Mouse (Mus musculus) left cerebral cortex, adult 6 months (tissue): ENCODE data around the gene Fem1a. TPM values are rescaled to one million over a fixed set of nuclear protein-coding genes. Genes with fewer than 3 reads are reported as not detected.

Experiments
- long read RNA-seq, 2 experiments: library from polyadenylated mRNA; unstranded; transcript quantifications; one replicate each; pipeline ENCODE4 v2.0.0; 2019 to 2020
- polyA plus RNA-seq: library from polyadenylated mRNA; unstranded; fragments of <200 nt; fragmentation: Nextera tagmentation; gene quantifications from 2 replicates; pipeline ENCODE4 v1.2.3, GENCODE M21; 2021

The Fem1a gene
- polyA plus RNA-seq, result 8.6 and 8.9 TPM in 2 replicates
- long read RNA-seq, experiment 1, full-length matches to known transcripts, result 170 of 171 reads
- long read RNA-seq, experiment 1, partial matches to known transcripts, result 0 of 171 reads
- long read RNA-seq, experiment 1, other reads (novel, unspliced or antisense), result 1 of 171 reads
- long read RNA-seq, experiment 2, full-length matches to known transcripts, result 34 of 34 reads
- long read RNA-seq, experiment 2, partial matches to known transcripts, result 0 of 34 reads
- long read RNA-seq, experiment 2, other reads (novel, unspliced or antisense), result 0 of 34 reads

DNA sequence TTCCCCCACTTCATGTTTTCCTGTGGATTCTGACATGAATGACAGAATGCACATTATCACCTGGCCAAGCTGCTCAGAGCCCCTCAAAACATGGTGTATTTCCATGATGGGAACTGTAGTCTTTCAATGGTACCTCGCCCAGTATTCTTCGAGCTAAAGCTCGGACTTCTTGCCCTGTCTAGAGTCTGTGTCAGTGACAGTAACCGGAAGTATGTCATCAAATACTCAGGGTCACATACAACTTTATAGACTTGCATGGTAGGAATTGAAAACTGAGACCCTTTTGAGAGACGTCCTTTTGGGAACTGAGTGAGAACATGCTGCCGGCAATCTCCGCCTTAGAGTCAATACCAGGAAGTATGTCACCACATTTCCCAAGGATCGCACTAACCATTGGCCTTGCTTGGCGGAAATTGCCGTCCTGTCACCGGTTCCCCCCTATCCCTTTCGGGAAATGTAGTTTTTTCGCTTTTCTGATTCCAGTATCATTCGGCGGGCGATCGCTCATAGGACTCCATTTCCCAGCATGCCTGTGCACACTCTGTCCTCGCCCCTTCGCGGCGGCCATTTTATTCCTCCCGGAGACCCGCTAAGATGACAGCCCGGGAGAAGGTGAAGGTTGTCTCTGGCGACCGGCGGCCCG, at the start of gene Fem1a:
Fem1a (plus strand) TSS at position 572 of the 643 bp plus-strand sequence.

DNA sequence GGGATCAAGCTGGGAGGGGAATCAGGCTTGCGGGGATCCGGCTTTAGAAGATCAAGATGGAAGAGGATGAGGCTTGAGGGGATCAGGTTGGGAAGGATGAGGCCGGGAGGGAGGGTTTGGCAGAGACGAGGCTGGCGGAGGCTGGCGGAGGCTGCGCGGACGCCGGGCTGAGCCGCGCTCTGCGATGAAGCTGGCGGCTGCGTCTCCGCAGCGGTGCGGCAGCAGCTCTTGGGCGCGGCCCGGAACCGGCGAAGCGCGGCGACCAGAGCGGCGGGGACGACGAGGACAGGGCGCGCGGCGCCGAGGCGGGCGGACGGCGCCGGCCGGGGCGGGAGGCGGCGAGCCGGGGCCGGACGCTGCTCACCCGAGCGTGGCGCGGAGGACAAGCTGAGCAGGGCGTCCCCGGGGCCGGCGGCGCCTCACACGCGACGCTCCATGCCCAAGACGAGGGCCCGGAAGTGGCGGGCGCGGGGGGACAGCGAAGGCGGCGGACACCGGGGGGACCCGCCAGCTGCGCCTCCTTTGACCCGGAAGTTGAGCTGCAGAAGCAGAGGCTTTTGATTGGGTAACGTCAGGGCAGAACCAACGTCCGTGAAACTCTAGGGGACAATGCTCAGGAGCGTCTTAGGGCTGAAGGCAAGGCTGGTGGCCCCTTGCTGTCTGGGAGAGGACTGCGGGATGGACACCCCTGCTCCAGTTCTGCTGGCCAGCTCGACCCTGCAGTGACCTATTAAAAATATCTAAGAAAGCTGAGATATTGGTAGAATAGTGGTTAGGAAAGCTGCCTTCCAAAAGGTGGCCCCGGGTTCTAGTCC, 38.0 kb upstream of the Fem1a start, which contains the start of gene Dpp9:
Dpp9 (minus strand) TSS at position 529 of the 815 bp plus-strand sequence.

DNA sequence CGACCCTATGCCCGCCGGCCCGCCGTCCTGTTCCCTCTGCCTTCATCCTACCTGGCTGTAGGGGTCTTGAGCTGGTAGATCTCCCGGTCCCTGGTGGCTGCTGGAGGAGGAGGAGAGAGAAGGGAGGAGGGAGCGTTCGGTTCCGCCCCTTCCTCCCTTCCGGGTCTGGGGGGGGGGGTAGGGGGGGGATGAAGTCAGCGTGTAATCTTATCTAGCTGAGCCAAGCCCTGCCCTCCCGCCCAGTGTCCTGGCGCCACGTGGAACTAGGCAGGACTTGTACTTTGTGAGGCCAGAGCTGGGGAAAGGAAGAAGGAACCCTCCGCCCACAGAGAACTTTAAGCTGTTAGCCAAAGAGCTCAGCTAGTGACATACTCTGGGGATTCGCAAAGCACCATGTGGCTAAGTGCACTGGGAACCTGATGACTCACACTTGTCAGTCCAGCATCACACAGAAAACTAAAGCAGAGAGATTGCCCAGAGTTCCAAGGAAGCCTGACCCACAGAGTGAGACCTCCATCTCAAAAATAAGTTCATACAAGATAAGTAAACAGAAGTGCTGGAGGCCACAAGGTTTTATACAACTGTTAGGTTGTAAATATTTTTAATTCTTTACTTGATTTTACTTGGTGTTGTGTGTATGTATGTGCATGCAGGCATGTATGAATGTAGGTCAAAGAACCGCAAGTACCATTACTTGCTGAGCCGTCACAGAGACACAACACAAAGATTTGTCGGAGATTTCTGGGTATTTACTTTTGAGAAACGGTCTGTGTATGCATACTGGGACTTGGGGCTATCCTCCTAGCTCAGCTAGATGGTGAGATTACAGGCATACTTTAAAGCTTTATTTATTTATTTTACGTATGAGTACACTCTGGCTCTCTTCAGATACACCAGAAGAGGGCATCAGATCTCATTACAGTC, 20.3 kb downstream of the Fem1a start, which contains the start of gene Ticam1:
Ticam1 (minus strand) TSS at position 144 of the 924 bp plus-strand sequence.

DNA sequence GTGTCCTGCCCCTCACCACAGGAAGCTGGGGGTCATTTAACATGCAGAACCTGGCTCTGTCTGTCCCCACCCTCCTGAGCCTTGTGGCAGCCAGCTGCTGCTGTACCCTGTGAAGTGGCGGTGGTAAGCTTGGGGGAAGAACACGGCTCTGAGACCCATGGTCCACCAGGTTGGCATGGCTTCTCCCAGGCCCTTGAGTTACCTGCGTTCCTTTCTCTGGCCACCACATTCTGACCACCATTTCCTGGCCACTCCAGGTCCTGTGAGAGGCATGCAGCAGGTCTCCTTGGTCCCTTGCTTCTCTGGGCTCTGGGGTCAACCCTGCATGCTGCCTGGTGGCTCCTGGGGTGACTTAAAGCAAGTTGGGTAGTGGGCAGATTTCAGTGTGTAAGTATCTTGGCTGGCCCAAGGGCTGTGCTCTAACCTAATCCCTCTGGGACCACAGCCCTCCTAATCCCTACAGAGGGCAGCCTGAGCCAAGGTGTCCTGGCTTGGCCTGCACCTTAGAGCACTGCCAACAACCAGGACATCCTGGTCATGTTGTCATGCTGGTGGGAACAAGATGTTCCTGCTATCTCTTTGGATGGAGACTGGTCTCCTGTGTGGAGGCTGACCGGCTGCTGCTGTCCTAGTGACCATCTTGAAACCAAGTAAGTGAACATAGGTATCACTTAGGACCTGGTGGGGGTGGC, 36.1 kb downstream of the Fem1a start, which contains the start of gene Plin3:
Plin3 (minus strand) TSS at position 343 of the 692 bp plus-strand sequence.

DNA sequence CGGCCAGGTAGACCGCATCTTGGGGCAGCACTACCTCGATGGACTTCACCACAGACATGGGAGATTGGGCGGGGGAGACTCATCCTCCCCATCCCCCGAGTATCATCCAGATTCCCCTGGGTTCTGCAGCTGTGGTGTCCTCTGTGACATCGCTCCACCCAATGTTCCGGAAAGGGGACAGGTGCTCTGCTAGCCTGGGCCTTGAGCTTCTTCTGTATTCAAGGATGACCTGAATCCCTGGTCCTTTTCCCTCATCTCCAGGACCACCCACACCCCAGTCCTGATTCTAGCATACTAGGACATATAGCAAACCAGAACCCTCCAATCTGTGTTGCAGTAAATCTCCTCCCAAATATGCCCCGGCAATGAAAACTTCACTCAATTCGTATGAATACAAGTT, 43.6 kb downstream of the Fem1a start, which contains the start of gene Arrdc5:
Arrdc5 (minus strand) TSS at position 101 of the 400 bp plus-strand sequence.

DNA sequence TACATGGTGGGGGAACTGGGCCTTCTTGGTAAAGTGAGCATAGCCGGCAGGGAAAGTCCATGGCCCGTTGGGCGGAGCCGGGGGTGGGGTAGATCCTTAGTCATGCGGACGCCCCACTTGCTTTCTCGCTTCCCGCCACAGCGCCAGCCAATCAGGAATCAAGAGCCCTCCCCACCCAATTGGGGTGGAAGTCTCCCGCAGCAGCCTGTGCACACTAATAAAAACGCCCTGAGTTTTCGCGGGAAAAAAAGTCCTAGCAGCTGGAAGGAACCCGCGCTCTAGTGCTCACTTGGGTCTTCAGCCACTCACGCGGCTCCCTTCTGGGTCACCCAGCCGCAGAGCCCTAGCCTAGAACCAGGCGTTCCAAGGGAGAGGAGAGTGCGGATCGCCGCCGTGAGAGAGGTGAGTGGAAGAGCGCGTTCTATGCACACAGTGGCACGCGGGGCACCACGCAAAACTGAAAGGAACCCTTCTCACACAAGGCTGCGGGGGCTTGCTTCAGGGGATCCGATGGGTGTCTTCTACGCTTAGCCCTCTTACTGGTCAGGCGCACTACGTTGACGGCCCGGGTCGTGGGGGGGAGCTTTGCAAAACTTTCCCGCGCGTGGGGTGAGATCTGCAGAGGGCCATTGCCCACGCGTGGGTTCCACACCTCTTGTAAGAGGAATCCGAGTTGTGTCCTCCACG, 46.7 kb downstream of the Fem1a start, which contains the start of gene Uhrf1:
Uhrf1 (plus strand) TSS at position 162 of the 687 bp plus-strand sequence.

Other genes with a start within 250 kb of the Fem1a start
- gene Sh3gl1, start 220.2 kb upstream of the Fem1a start, polyA plus RNA-seq, result 32.5 and 33.5 TPM in 2 replicates
- gene Chaf1a, start 216.4 kb upstream of the Fem1a start, polyA plus RNA-seq, result 0.65 and 1.1 TPM in 2 replicates
- 83.6 and 103 TPM in 2 replicates for gene Ubxn6, start 181.8 kb upstream of the Fem1a start, polyA plus RNA-seq
- 69.1 and 75.3 TPM in 2 replicates for gene Hdgfl2, start 177.2 kb upstream of the Fem1a start, polyA plus RNA-seq
- 0.04 and 0.28 TPM in 2 replicates for gene Plin4, start 147.0 kb upstream of the Fem1a start, polyA plus RNA-seq
- 0.95 and 1.1 TPM in 2 replicates for gene Plin5, start 139.2 kb upstream of the Fem1a start, polyA plus RNA-seq
- 2.7 and 5.0 TPM in 2 replicates for gene Lrg1, start 134.8 kb upstream of the Fem1a start, polyA plus RNA-seq
- 3.8 and 23.7 TPM in 2 replicates for gene Sema6b, start 116.5 kb upstream of the Fem1a start, polyA plus RNA-seq
- 10.0 and 10.5 TPM in 2 replicates for gene Tnfaip8l1, start 94.3 kb upstream of the Fem1a start, polyA plus RNA-seq
- gene Mydgf, start 72.9 kb upstream of the Fem1a start, polyA plus RNA-seq, result 73.7 and 82.8 TPM in 2 replicates
- gene Dpp9, start 37.9 kb upstream of the Fem1a start, polyA plus RNA-seq, result 17.5 and 18.3 TPM in 2 replicates
- 1.8 and 3.6 TPM in 2 replicates for gene Ticam1, start 20.0 kb downstream of the Fem1a start, polyA plus RNA-seq
- 8.1 and 8.5 TPM in 2 replicates for gene Plin3, start 36.1 kb downstream of the Fem1a start, polyA plus RNA-seq
- gene Arrdc5, start 43.5 kb downstream of the Fem1a start, polyA plus RNA-seq, result not detected in 2 replicates
- gene Uhrf1, start 46.5 kb downstream of the Fem1a start, polyA plus RNA-seq, result 0.33 TPM in 2 replicates
- gene Kdm4b, start 69.3 kb downstream of the Fem1a start, polyA plus RNA-seq, result 19.2 and 22.4 TPM in 2 replicates
- 125 and 188 TPM in 2 replicates for gene Ptprs, start 219.7 kb downstream of the Fem1a start, polyA plus RNA-seq